ENCODE assay signal across 8 mouse cellular contexts in genomic region chr12:105685001-105685691, GRCm38 (mm10). TPM values are rescaled to one million over a fixed set of nuclear protein-coding genes. Genes with fewer than 3 reads are reported as not detected.
A peak's percentile ranks its signal among the peaks of the same experiment; 100 is the strongest.
DNase-seq lines count a peak whose midpoint lies in the region; ATAC-seq and TF ChIP-seq lines count a peak whose summit lies in the region.

Gene Atg2b, minus strand, starts transcription at chr12:105685211.

- peaks cover 3% of the 10 kb centered on the region; the same call in 1 of the 2 replicates for H3K4me1 ChIP-seq in cortical plate, adult 2 months (ENCODE audit: control insufficient read depth, insufficient read depth, low read length)
- H3K4me1 ChIP-seq in megakaryocyte, embryonic 14.5 days: peaks cover 73% of the 10 kb centered on the region

- no peaks in the 10 kb centered on the region for H3K9me3 ChIP-seq in megakaryocyte, embryonic 14.5 days

- peak; percentile 72 for ATAC-seq in activated CD4-positive, CD25-positive, alpha-beta regulatory T cell, adult 4 months

- peaks cover 36% of the 10 kb centered on the region for H3K36me3 ChIP-seq in megakaryocyte, embryonic 14.5 days (replicated peaks; ENCODE audit: low read length)

- peak within 1 kb of the TSS; percentile 48 for H3K27ac ChIP-seq in cortical plate, adult 2 months (ENCODE audit: insufficient read depth, low read length)

- TF ChIP-seq POLR2A in cortical plate, adult 2 months (IDR thresholded peaks at IDR 0.05; ENCODE audit: extremely low read depth, insufficient read depth, low read length): peak; percentile 71

- peak; percentile 88 to 92 for DNase-seq in gastrocnemius, adult 8-10 months (ENCODE audit: low spot score in 2 of 2)
- DNase-seq in hindlimb bud, embryonic 11.5 days (ENCODE audit: extremely low spot score, low read depth, low spot score): peak; percentile 89
- DNase-seq in left cerebral cortex, adult 8-10 months (ENCODE audit: low spot score in 2 of 2): peak; percentile 86 to 93
- DNase-seq in right cerebral cortex, postnatal 10 days (ENCODE audit: low spot score in 2 of 2): peak; percentile 98 to 99
- peak; percentile 94 for DNase-seq in urinary bladder, postnatal 25 days (ENCODE audit: low spot score)

- no peak for TF ChIP-seq CTCF in cortical plate, adult 2 months (IDR thresholded peaks at IDR 0.05; ENCODE audit: extremely low read depth, insufficient read depth, low read length)

- no peaks in the 10 kb centered on the region for H3K27me3 ChIP-seq in megakaryocyte, embryonic 14.5 days (replicated peaks)

- H3K4me3 ChIP-seq in cortical plate, adult 2 months (ENCODE audit: insufficient read depth, low read length): peak within 1 kb of the TSS; percentile 72
- peak within 1 kb of the TSS; percentile 98 for H3K4me3 ChIP-seq in megakaryocyte, embryonic 14.5 days (replicated peaks)

RNA-seq across cellular contexts. Expression of gene Atg2b, which starts in this region (rescaled TPM):
- 10 to 100 TPM in 1 of 2 experiments, 1 to 10 TPM in 1; 8.9 to 12.8 TPM for polyA plus RNA-seq in activated CD4-positive, CD25-positive, alpha-beta regulatory T cell, adult 4 months (2017; shearing (Covaris generic))
- polyA plus RNA-seq in cortical plate, adult 2 months (2012; rRNA removed): 31.2 and 32.6 TPM in 2 replicates
- 10 to 100 TPM; 16.8 to 20.5 (median 19.0) TPM for total RNA-seq in gastrocnemius, adult 8-10 months (2022)
- total RNA-seq in left cerebral cortex, adult 8-10 months (2022): 10 to 100 TPM; 45.6 to 50.2 (median 48.0) TPM
- 3.5 and 4.4 TPM in 2 replicates for polyA plus RNA-seq in megakaryocyte, embryonic 14.5 days (2012; ENCODE audit: insufficient read depth, low replicate concordance)

Comparison
In these comparisons a context has a peak if more than half of its experiments do, and no peak if none do; other contexts are left out.
1. Peak in every context shown above with its lines: DNase-seq, ATAC-seq, H3K4me3 ChIP-seq and H3K27ac ChIP-seq.